Mouse (Mus musculus) MEL (cell line): ENCODE measurements around the gene Smpd3. TPM values are rescaled to one million over a fixed set of nuclear protein-coding genes. Genes with fewer than 3 reads are reported as not detected.

Experiments used
- DNase-seq: peaks from one replicate; pipeline ENCODE4 v3.0.0; 2011; ENCODE audit warnings: low read depth, low spot score
- H3K27ac ChIP-seq: 2 replicates; pipeline ENCODE4 v1.5.1; 2012; ENCODE audit warnings: low read depth, mild to moderate bottlenecking, control low read depth, low read length, moderate library complexity; ENCODE audit not compliant: control insufficient read depth
- H3K27me3 ChIP-seq, 2 experiments: fragments of 150-350 bp in 1 of 2; sonication (generic) in 1 of 2; 2 replicates each; pipeline ENCODE4 v1.6.1; 2012; ENCODE audit warnings: low read length in 2 of 2, mild to moderate bottlenecking in 2 of 2, improper control_type of control experiment in 1 of 2, moderate library complexity in 1 of 2; ENCODE audit not compliant: insufficient read depth in 2 of 2, control insufficient read depth in 1 of 2
- H3K36me3 ChIP-seq, 2 experiments: 2 replicates each; pipeline ENCODE4 v1.6.1; 2012 to 2014; ENCODE audit warnings: low read length in 2 of 2, improper control_type of control experiment in 1 of 2, inconsistent platforms in 1 of 2, mild to moderate bottlenecking in 1 of 2; ENCODE audit not compliant: insufficient read depth in 2 of 2, control insufficient read depth in 1 of 2
- H3K4me1 ChIP-seq, 2 experiments: fragments of 150-350 bp in 1 of 2; sonication (generic) in 1 of 2; 2 replicates each; pipeline ENCODE4 v1.6.1; 2012; ENCODE audit warnings: low read length in 2 of 2, improper control_type of control experiment in 1 of 2, mild to moderate bottlenecking in 1 of 2; ENCODE audit not compliant: insufficient read depth in 2 of 2, control insufficient read depth in 1 of 2
- H3K4me3 ChIP-seq, 2 experiments: fragments of 150-350 bp in 1 of 2; sonication (generic) in 1 of 2; 2 replicates each; pipeline ENCODE4 v1.5.1; 2012; ENCODE audit warnings: low read depth in 2 of 2, low read length in 2 of 2, mild to moderate bottlenecking in 2 of 2, moderate library complexity in 2 of 2, control low read depth in 1 of 2, improper control_type of control experiment in 1 of 2; ENCODE audit not compliant: control insufficient read depth in 1 of 2, insufficient read depth in 1 of 2
- H3K79me2 ChIP-seq: 2 replicates; pipeline ENCODE4 v1.6.1; 2012; ENCODE audit warnings: mild to moderate bottlenecking, low read length, moderate library complexity; ENCODE audit not compliant: control insufficient read depth, poor library complexity, insufficient read depth
- H3K9ac ChIP-seq: 2 replicates; pipeline ENCODE4 v1.6.1; 2012; ENCODE audit warnings: low read depth, mild to moderate bottlenecking, control low read depth, low read length, moderate library complexity; ENCODE audit not compliant: control insufficient read depth, poor library complexity, severe bottlenecking
- H3K9me3 ChIP-seq: fragments of 150-350 bp; sonication (generic); replicated peaks from 2 replicates; pipeline ENCODE4 v1.6.1; 2012; ENCODE audit warnings: mild to moderate bottlenecking, low read length, improper control_type of control experiment, moderate library complexity; ENCODE audit not compliant: insufficient read depth
- CHD1 ChIP-seq: IDR thresholded peaks from 2 replicates; pipeline ENCODE4 v1.6.1; 2012; ENCODE audit warnings: low read depth, mild to moderate bottlenecking, inconsistent platforms, low read length, improper control_type of control experiment
- GATA1 ChIP-seq: IDR thresholded peaks from 2 replicates; pipeline ENCODE4 v1.6.1; 2011; ENCODE audit warnings: low read depth, low read length, improper control_type of control experiment
- KAT2A ChIP-seq: conservative IDR thresholded peaks from 2 replicates; pipeline ENCODE4 v1.6.1; 2012; ENCODE audit warnings: low read depth, low read length, improper control_type of control experiment, inconsistent platforms
- MAFK ChIP-seq: IDR thresholded peaks from 2 replicates; pipeline ENCODE4 v1.6.1; 2011; ENCODE audit warnings: low read depth, mild to moderate bottlenecking, low read length, improper control_type of control experiment, borderline replicate concordance
- MAX ChIP-seq: IDR thresholded peaks from 2 replicates; pipeline ENCODE4 v1.6.1; 2011; ENCODE audit warnings: low read length, improper control_type of control experiment
- MXI1 ChIP-seq: IDR thresholded peaks from 2 replicates; pipeline ENCODE4 v1.6.1; 2011; ENCODE audit warnings: mild to moderate bottlenecking, low read depth, low read length, improper control_type of control experiment
- MYC ChIP-seq: IDR thresholded peaks from 2 replicates; pipeline ENCODE4 v1.6.1; 2011; ENCODE audit warnings: low read depth, mild to moderate bottlenecking, low read length, improper control_type of control experiment, moderate library complexity
- NELFE ChIP-seq: IDR thresholded peaks from 2 replicates; pipeline ENCODE4 v1.6.1; 2011; ENCODE audit warnings: low read depth, low read length, improper control_type of control experiment
- NRF1 ChIP-seq: IDR thresholded peaks from 2 replicates; pipeline ENCODE4 v1.6.1; 2014; ENCODE audit warnings: low read depth, mild to moderate bottlenecking, inconsistent platforms, low read length, improper control_type of control experiment, moderate library complexity; ENCODE audit not compliant: poor library complexity, insufficient read depth, severe bottlenecking
- POLR2AphosphoS2 ChIP-seq: IDR thresholded peaks from 2 replicates; pipeline ENCODE4 v1.6.1; 2011; ENCODE audit warnings: low read length, improper control_type of control experiment
- POLR2AphosphoS5 ChIP-seq: IDR thresholded peaks from 2 replicates; pipeline ENCODE4 v1.6.1; 2012; ENCODE audit warnings: low read depth, borderline replicate concordance, mild to moderate bottlenecking, inconsistent platforms, low read length, moderate library complexity, mixed read lengths
- SIN3A ChIP-seq: IDR thresholded peaks from 2 replicates; pipeline ENCODE4 v1.6.1; 2012; ENCODE audit warnings: low read length, improper control_type of control experiment, inconsistent platforms
- SMC3 ChIP-seq: IDR thresholded peaks from 2 replicates; pipeline ENCODE4 v1.6.1; 2011; ENCODE audit warnings: low read depth, low read length, improper control_type of control experiment
- TAL1 ChIP-seq: IDR thresholded peaks from 2 replicates; pipeline ENCODE4 v1.6.1; 2012; ENCODE audit warnings: mild to moderate bottlenecking, inconsistent platforms, low read length, moderate library complexity, mixed read lengths
- TCF12 ChIP-seq: IDR thresholded peaks from 2 replicates; pipeline ENCODE4 v1.6.1; 2014; ENCODE audit warnings: low read depth, mild to moderate bottlenecking, inconsistent platforms, low read length, improper control_type of control experiment, moderate library complexity
- USF2 ChIP-seq, 2 experiments: IDR thresholded peaks; 2 replicates each; pipeline ENCODE4 v1.6.1; 2011 to 2012; ENCODE audit warnings: improper control_type of control experiment in 2 of 2, low read length in 2 of 2, borderline replicate concordance in 1 of 2, inconsistent platforms in 1 of 2, low read depth in 1 of 2, mild to moderate bottlenecking in 1 of 2; ENCODE audit not compliant: insufficient read depth in 1 of 2
- ZKSCAN1 ChIP-seq: IDR thresholded peaks from 2 replicates; pipeline ENCODE4 v1.6.1; 2012; ENCODE audit warnings: low read depth, mild to moderate bottlenecking, inconsistent platforms, low read length, improper control_type of control experiment, moderate library complexity
- polyA plus RNA-seq, 2 experiments: library from polyadenylated mRNA; stranded (reverse) in 1 of 2; unstranded in 1 of 2; fragments of >175 nt in 1 of 2; fragments of >200 nt in 1 of 2; gene quantifications; 2 replicates each; pipeline versions ENCODE4 v1.2.1 to v1.2.4; 2012; ENCODE audit warnings: low replicate concordance in 2 of 2, low read depth in 1 of 2; ENCODE audit not compliant: insufficient read length in 2 of 2, insufficient read depth in 1 of 2, missing spikeins in 1 of 2
- total RNA-seq: library from RNA; depleted of rRNA; stranded (reverse); fragments of 300-350 nt; gene quantifications from 2 replicates; pipeline ENCODE4 v1.2.3, GENCODE M21; 2012

Smpd3 gene
- total and polyA plus RNA-seq, 3 experiments = 0.04 to 0.08 TPM; not detected in 1

DNA sequence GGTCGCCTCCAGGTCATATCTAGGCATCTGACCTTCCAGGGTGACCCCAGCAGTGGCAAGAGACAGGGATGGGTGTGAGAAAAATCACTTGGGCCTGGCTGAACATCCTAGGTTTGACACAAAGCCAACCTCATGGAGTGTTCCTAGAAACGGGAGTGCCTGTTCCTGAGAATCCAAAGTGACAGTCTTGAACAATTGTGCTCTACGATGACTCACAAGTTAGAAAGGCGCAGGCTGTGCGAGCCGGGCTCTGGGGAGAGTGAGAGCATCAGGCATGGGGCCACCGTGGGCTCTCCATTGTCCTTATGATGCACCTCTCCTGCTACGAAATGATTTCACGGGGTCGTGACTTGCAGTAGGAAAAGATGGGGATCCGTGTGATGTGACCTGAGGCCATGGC, 11.6 kb upstream of the Smpd3 start:
- TF ChIP-seq TCF12 (no peak), KAT2A (no peak), NRF1 (no peak), POLR2AphosphoS2 (no peak), GATA1 (no peak), USF2 (IDR thresholded peaks at IDR 0.05; ENCODE audit: borderline replicate concordance in 1 of 2, insufficient read depth in 1 of 2, low read depth in 1 of 2, low read length in 2 of 2) (no peak), ZKSCAN1 (no peak), POLR2AphosphoS5 (no peak), NELFE (no peak), MAX (no peak), CHD1 (no peak), MXI1 (no peak), SIN3A (no peak), MAFK (no peak), MYC (no peak), TAL1 (no peak)
- Histone ChIP-seq H3K36me3 (no peaks in the 10 kb centered on the region; a peak in 1 of 4 replicates), H3K4me1 (no peaks in the 10 kb centered on the region; a peak in 2 of 4 replicates), H3K79me2 (no peaks in the 10 kb centered on the region), H3K4me3 (no peak overlapping the region), H3K27ac (no peak overlapping the region), H3K27me3 (peaks cover 3 to 6% of the 10 kb centered on the region in 2 experiments; a peak in 3 of 4 replicates), H3K9ac (no peak overlapping the region), H3K9me3 (no peaks in the 10 kb centered on the region)
- DNase-seq = no peak

DNA sequence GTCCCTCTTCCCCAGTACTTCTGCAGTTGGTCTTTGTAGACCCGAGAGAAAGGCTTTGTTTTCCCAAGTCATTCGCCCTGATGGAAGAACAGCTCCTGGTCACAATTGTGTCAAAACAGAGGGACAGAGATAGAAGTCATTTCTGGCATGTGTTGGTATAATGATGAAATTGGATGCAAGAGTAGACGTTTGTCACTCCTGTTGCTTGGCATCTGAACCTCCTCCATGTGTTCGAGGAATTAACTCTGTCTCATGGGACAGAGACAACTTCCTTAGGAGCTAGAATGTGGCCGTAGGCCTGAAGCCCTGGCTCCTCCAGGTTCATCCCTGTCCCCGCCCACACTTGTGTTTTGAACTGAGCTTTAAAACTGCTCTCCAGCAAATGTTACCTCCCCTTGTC, 8.3 kb upstream of the Smpd3 start:
- TF ChIP-seq TCF12 (0 out of 2 replicates have a peak, but pooled peaks have one; percentile 15), KAT2A (no peak; the same call in 1 of the 2 replicates), MXI1 (peak; percentile 63; the same call in 1 of the 2 replicates), CHD1 (no peak), SMC3 (no peak)
- peak; percentile 12 for DNase-seq
- Histone ChIP-seq H3K27ac (no peak overlapping the region), H3K36me3 (peaks cover 0 to 15% of the 10 kb centered on the region in 2 experiments; a peak in 2 of 4 replicates), H3K4me3 (no peak overlapping the region), H3K9ac (no peak overlapping the region), H3K79me2 (no peaks in the 10 kb centered on the region), H3K4me1 (peaks cover 7 to 14% of the 10 kb centered on the region in 2 experiments), H3K9me3 (no peaks in the 10 kb centered on the region), H3K27me3 (peaks cover 2 to 6% of the 10 kb centered on the region in 2 experiments; a peak in 3 of 4 replicates)
